Mouse (Mus musculus) testis, adult 2 months (tissue): ENCODE data around the gene Lrguk.

Source experiments
- CTCF ChIP-seq: fragments of 200-500 bp; IDR thresholded peaks from 2 replicates; pipeline ENCODE4 v1.5.1; 2012; ENCODE audit warnings: low read depth, mild to moderate bottlenecking, inconsistent platforms, low read length, moderate library complexity; ENCODE audit not compliant: control insufficient read depth, insufficient read depth, insufficient replicate concordance
- POLR2A ChIP-seq: fragments of 200-500 bp; IDR thresholded peaks from 2 replicates; pipeline ENCODE4 v1.6.1; 2012; ENCODE audit warnings: low read depth, mild to moderate bottlenecking, inconsistent platforms, low read length, moderate library complexity; ENCODE audit not compliant: control insufficient read depth

- TF ChIP-seq POLR2A (no peak), CTCF (no peak)
Measured at GRCm38 (mm10) chr6:34110571-34110970, 81.3 kb downstream of the Lrguk start.
